Mouse (Mus musculus) C2C12 (cell line): ENCODE measurements around the gene Ccm2.

ENCODE experiments used
- CEBPB ChIP-seq: IDR thresholded peaks from one replicate; pipeline ENCODE4 v1.6.1; 2011; ENCODE audit warnings: low read depth, mild to moderate bottlenecking, control low read depth, moderate library complexity
- CTCF ChIP-seq: IDR thresholded peaks from one replicate; pipeline ENCODE4 v1.5.1; 2011; ENCODE audit not compliant: control insufficient read depth, insufficient read depth, insufficient read length
- FOSL1 ChIP-seq: IDR thresholded peaks from one replicate; pipeline ENCODE4 v1.8.0; 2011; ENCODE audit warnings: mild to moderate bottlenecking, low read length; ENCODE audit not compliant: poor library complexity, insufficient read depth, severe bottlenecking
- MAX ChIP-seq: IDR thresholded peaks from one replicate; pipeline ENCODE4 v1.6.1; 2011; ENCODE audit warnings: mild to moderate bottlenecking, control low read depth
- MYOD1 ChIP-seq: IDR thresholded peaks from one replicate; pipeline ENCODE4 v1.6.1; 2011; ENCODE audit warnings: low read depth; ENCODE audit not compliant: control insufficient read depth, insufficient read length
- MYOG ChIP-seq: IDR thresholded peaks from one replicate; pipeline ENCODE4 v1.6.1; 2011; ENCODE audit not compliant: control insufficient read depth, insufficient read length; ENCODE audit errors: extremely low read depth
- USF1 ChIP-seq: IDR thresholded peaks from one replicate; pipeline ENCODE4 v1.6.1; 2011; ENCODE audit warnings: low read depth, mild to moderate bottlenecking, control low read depth, moderate library complexity

GRCm38 (mm10) chr11:6595339-6595738 is 48.7 kb downstream of the Ccm2 start:
- no peak for TF ChIP-seq CTCF
- TF ChIP-seq MAX, result no peak
- no peak for TF ChIP-seq CEBPB
- no peak for TF ChIP-seq USF1
- no peak for TF ChIP-seq MYOD1
- TF ChIP-seq MYOG, result no peak
- TF ChIP-seq FOSL1, result no peak
